Mouse (Mus musculus): ENCODE measurements around the gene Grik3. TPM values are rescaled to one million over a fixed set of nuclear protein-coding genes. Genes with fewer than 3 reads are reported as not detected.

The Grik3 gene
- polyA plus RNA-seq, 1 experiment from 2014 or later: 0.16 TPM

GRCm38 (mm10) chr4:125695431-125695830, 204.9 kb downstream of the Grik3 start:
- WGBS: 76% methylated on average over 6 of the region's 6 CpGs
- Histone ChIP-seq H3K4me1 (ENCODE audit: control insufficient read depth, insufficient read depth, low read length) (no peaks in the 10 kb centered on the region), H3K4me2 (ENCODE audit: low read depth, low read length) (no peak overlapping the region), H3K36me3 (ENCODE audit: control insufficient read depth, insufficient read depth) (no peaks in the 10 kb centered on the region), H3K27me3 (ENCODE audit: control insufficient read depth, insufficient read depth, low read length) (peaks cover 20% of the 10 kb centered on the region), H3K9me3 (replicated peaks; ENCODE audit: control insufficient read depth, low read length) (no peaks in the 10 kb centered on the region), H3K9ac (ENCODE audit: low read length) (no peak overlapping the region), H3K4me3 (ENCODE audit: low read length) (no peak overlapping the region), H3K27ac (ENCODE audit: low read length) (no peak overlapping the region)
- ATAC-seq (replicated peaks; ENCODE audit: extremely low read depth, insufficient read depth, low FRiP score): no peak

GRCm38 (mm10) chr4:125696182-125696939, 205.9 kb downstream of the Grik3 start:
- H3K4me1 ChIP-seq (ENCODE audit: control insufficient read depth, insufficient read depth, low read length): no peaks in the 10 kb centered on the region
- no peaks in the 10 kb centered on the region for H3K36me3 ChIP-seq (ENCODE audit: control insufficient read depth, insufficient read depth)
- no peak for ATAC-seq (replicated peaks; ENCODE audit: extremely low read depth, insufficient read depth, low FRiP score)
- H3K27me3 ChIP-seq (ENCODE audit: control insufficient read depth, insufficient read depth, low read length): peaks cover 22% of the 10 kb centered on the region
- H3K9ac ChIP-seq (ENCODE audit: low read length): no peak overlapping the region
- 42% methylated on average over 18 of the region's 18 CpGs for WGBS
- H3K4me3 ChIP-seq (ENCODE audit: low read length): no peak overlapping the region
- H3K9me3 ChIP-seq (replicated peaks; ENCODE audit: control insufficient read depth, low read length): no peaks in the 10 kb centered on the region
- H3K27ac ChIP-seq (ENCODE audit: low read length): no peak overlapping the region
- no peak overlapping the region for H3K4me2 ChIP-seq (ENCODE audit: low read depth, low read length)

GRCm38 (mm10) chr4:125697626-125698025, 207.1 kb downstream of the Grik3 start:
- H3K4me2 ChIP-seq (ENCODE audit: low read depth, low read length): no peak overlapping the region
- peaks cover 2% of the 10 kb centered on the region; the same call in 1 of the 2 replicates for H3K4me1 ChIP-seq (ENCODE audit: control insufficient read depth, insufficient read depth, low read length)
- peaks cover 22% of the 10 kb centered on the region for H3K27me3 ChIP-seq (ENCODE audit: control insufficient read depth, insufficient read depth, low read length)
- WGBS: 34% methylated on average over 9 of the region's 9 CpGs
- H3K4me3 ChIP-seq (ENCODE audit: low read length): no peak overlapping the region
- no peaks in the 10 kb centered on the region for H3K36me3 ChIP-seq (ENCODE audit: control insufficient read depth, insufficient read depth)
- no peak overlapping the region for H3K27ac ChIP-seq (ENCODE audit: low read length)
- H3K9me3 ChIP-seq (replicated peaks; ENCODE audit: control insufficient read depth, low read length): no peaks in the 10 kb centered on the region
- ATAC-seq (replicated peaks; ENCODE audit: extremely low read depth, insufficient read depth, low FRiP score): no peak
- H3K9ac ChIP-seq (ENCODE audit: low read length): no peak overlapping the region

- no peak for ATAC-seq (replicated peaks; ENCODE audit: extremely low read depth, insufficient read depth, low FRiP score)
- Histone ChIP-seq H3K4me3 (ENCODE audit: low read length) (no peak overlapping the region), H3K4me2 (ENCODE audit: low read depth, low read length) (no peak overlapping the region), H3K9me3 (replicated peaks; ENCODE audit: control insufficient read depth, low read length) (no peaks in the 10 kb centered on the region), H3K4me1 (ENCODE audit: control insufficient read depth, insufficient read depth, low read length) (peaks cover 13% of the 10 kb centered on the region), H3K27ac (ENCODE audit: low read length) (no peak overlapping the region), H3K36me3 (ENCODE audit: control insufficient read depth, insufficient read depth) (no peaks in the 10 kb centered on the region), H3K9ac (ENCODE audit: low read length) (no peak overlapping the region), H3K27me3 (ENCODE audit: control insufficient read depth, insufficient read depth, low read length) (peaks cover 22% of the 10 kb centered on the region)
- 77% methylated on average over 7 of the region's 7 CpGs for WGBS
Measured at GRCm38 (mm10) chr4:125699056-125699455, 208.6 kb downstream of the Grik3 start.

- H3K27me3 ChIP-seq (ENCODE audit: control insufficient read depth, insufficient read depth, low read length): peaks cover 20% of the 10 kb centered on the region
Measured at GRCm38 (mm10) chr4:125700331-125700730, 209.8 kb downstream of the Grik3 start.

GRCm38 (mm10) chr4:125702607-125703309, 212.3 kb downstream of the Grik3 start:
- Histone ChIP-seq H3K27me3 (ENCODE audit: control insufficient read depth, insufficient read depth, low read length) (peaks cover 11% of the 10 kb centered on the region), H3K4me1 (ENCODE audit: control insufficient read depth, insufficient read depth, low read length) (peaks cover 13% of the 10 kb centered on the region), H3K27ac (ENCODE audit: low read length) (peak overlapping the region; percentile 79), H3K9me3 (replicated peaks; ENCODE audit: control insufficient read depth, low read length) (no peaks in the 10 kb centered on the region), H3K36me3 (ENCODE audit: control insufficient read depth, insufficient read depth) (no peaks in the 10 kb centered on the region), H3K4me2 (ENCODE audit: low read depth, low read length) (no peak overlapping the region), H3K4me3 (ENCODE audit: low read length) (no peak overlapping the region), H3K9ac (ENCODE audit: low read length) (no peak overlapping the region)
- ATAC-seq (replicated peaks; ENCODE audit: extremely low read depth, insufficient read depth, low FRiP score): peak; percentile 90
- 50% methylated on average over 12 of the region's 12 CpGs for WGBS

More at GRCm38 (mm10) chr4:125700331-125700730, 209.8 kb downstream of the Grik3 start:
- H3K4me1 ChIP-seq (ENCODE audit: control insufficient read depth, insufficient read depth, low read length): peaks cover 13% of the 10 kb centered on the region
- no peaks in the 10 kb centered on the region for H3K9me3 ChIP-seq (replicated peaks; ENCODE audit: control insufficient read depth, low read length)
- no peak overlapping the region for H3K4me2 ChIP-seq (ENCODE audit: low read depth, low read length)
- no peak overlapping the region for H3K9ac ChIP-seq (ENCODE audit: low read length)
- 61% methylated on average over 8 of the region's 8 CpGs for WGBS
- no peak for ATAC-seq (replicated peaks; ENCODE audit: extremely low read depth, insufficient read depth, low FRiP score)
- no peak overlapping the region for H3K4me3 ChIP-seq (ENCODE audit: low read length)
- no peaks in the 10 kb centered on the region for H3K36me3 ChIP-seq (ENCODE audit: control insufficient read depth, insufficient read depth)
- H3K27ac ChIP-seq (ENCODE audit: low read length): no peak overlapping the region

GRCm38 (mm10) chr4:125703310-125703690, 212.8 kb downstream of the Grik3 start:
- ATAC-seq (replicated peaks; ENCODE audit: extremely low read depth, insufficient read depth, low FRiP score): 0 out of 2 replicates have a peak, but pooled peaks have one; percentile 11
- Histone ChIP-seq H3K36me3 (ENCODE audit: control insufficient read depth, insufficient read depth) (no peaks in the 10 kb centered on the region), H3K9ac (ENCODE audit: low read length) (no peak overlapping the region), H3K4me3 (ENCODE audit: low read length) (no peak overlapping the region), H3K27me3 (ENCODE audit: control insufficient read depth, insufficient read depth, low read length) (peaks cover 7% of the 10 kb centered on the region), H3K27ac (ENCODE audit: low read length) (peak overlapping the region; percentile 79), H3K4me1 (ENCODE audit: control insufficient read depth, insufficient read depth, low read length) (peaks cover 13% of the 10 kb centered on the region), H3K9me3 (replicated peaks; ENCODE audit: control insufficient read depth, low read length) (no peaks in the 10 kb centered on the region), H3K4me2 (ENCODE audit: low read depth, low read length) (no peak overlapping the region)
- 31% methylated on average over 4 of the region's 4 CpGs for WGBS

- 78% methylated on average over 8 of the region's 8 CpGs for WGBS
- Histone ChIP-seq H3K9me3 (replicated peaks; ENCODE audit: control insufficient read depth, low read length) (no peaks in the 10 kb centered on the region), H3K4me3 (ENCODE audit: low read length) (no peak overlapping the region), H3K27me3 (ENCODE audit: control insufficient read depth, insufficient read depth, low read length) (0 out of 2 replicates have a peak, but pooled peaks cover 2% of the 10 kb centered on the region), H3K9ac (ENCODE audit: low read length) (no peak overlapping the region), H3K4me2 (ENCODE audit: low read depth, low read length) (no peak overlapping the region), H3K36me3 (ENCODE audit: control insufficient read depth, insufficient read depth) (no peaks in the 10 kb centered on the region), H3K27ac (ENCODE audit: low read length) (no peak overlapping the region), H3K4me1 (ENCODE audit: control insufficient read depth, insufficient read depth, low read length) (peaks cover 15% of the 10 kb centered on the region)
- ATAC-seq (replicated peaks; ENCODE audit: extremely low read depth, insufficient read depth, low FRiP score): no peak
Measured at GRCm38 (mm10) chr4:125705746-125706145, 215.2 kb downstream of the Grik3 start.

GRCm38 (mm10) chr4:125709716-125710115, 219.2 kb downstream of the Grik3 start:
- 50% methylated on average over 10 of the region's 10 CpGs for WGBS
- Histone ChIP-seq H3K27ac (ENCODE audit: low read length) (no peak overlapping the region), H3K4me3 (ENCODE audit: low read length) (no peak overlapping the region), H3K4me1 (ENCODE audit: control insufficient read depth, insufficient read depth, low read length) (0 out of 2 replicates have a peak, but pooled peaks cover 2% of the 10 kb centered on the region), H3K4me2 (ENCODE audit: low read depth, low read length) (no peak overlapping the region), H3K9me3 (replicated peaks; ENCODE audit: control insufficient read depth, low read length) (no peaks in the 10 kb centered on the region), H3K36me3 (ENCODE audit: control insufficient read depth, insufficient read depth) (no peaks in the 10 kb centered on the region), H3K9ac (ENCODE audit: low read length) (no peak overlapping the region), H3K27me3 (ENCODE audit: control insufficient read depth, insufficient read depth, low read length) (no peaks in the 10 kb centered on the region)
- peak; percentile 67 for ATAC-seq (replicated peaks; ENCODE audit: extremely low read depth, insufficient read depth, low FRiP score)
